Comparison of ENCODE assay signal across 16 mouse cellular contexts in the genomic region with DNA sequence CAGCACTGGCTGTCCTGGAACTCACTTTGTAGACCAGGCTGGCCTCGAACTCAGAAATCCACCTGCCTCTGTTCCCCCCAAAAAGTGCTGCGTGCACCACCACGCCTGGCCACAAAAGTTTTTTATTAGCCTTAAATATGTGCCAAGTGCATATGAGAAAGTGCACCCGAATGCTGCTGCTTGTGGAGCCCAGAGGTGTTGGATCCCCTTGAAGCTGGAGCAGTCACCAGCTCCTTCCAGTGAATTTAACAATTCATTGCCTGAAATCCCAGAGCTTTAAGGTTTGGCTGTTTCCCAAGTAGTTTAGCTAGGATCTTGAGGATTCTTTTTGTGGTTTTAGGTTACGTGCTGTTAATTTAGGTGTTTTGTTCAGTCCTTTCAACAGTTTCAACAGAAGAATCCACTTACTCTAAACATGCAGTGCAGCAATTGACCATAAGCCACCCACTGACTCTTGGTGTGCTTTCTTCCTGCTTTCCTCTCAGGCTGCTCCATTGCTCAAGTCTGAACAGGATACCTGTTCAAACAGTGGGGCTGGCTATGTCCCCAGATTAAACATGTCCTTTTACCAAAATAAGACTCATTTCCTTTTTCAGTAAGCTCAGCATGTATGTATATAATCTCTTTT. TPM values are rescaled to one million over a fixed set of nuclear protein-coding genes. Genes with fewer than 3 reads are reported as not detected.
A peak's percentile ranks its signal among the peaks of the same experiment; 100 is the strongest.
DNase-seq lines count a peak whose midpoint lies in the region; ATAC-seq and TF ChIP-seq lines count a peak whose summit lies in the region.
"Had no signal": no experiment of that assay in that cellular context is flagged by ENCODE, and none has a peak within 500 bp of the region (broad histone marks: within the 10 kb centered on the region; RNA-seq: fewer than 3 reads in every experiment).

No protein-coding gene starts in this region.

- peaks cover 31% of the 10 kb centered on the region for H3K4me1 ChIP-seq in heart, embryonic 16.5 days (ENCODE audit: control insufficient read depth, insufficient read depth, low read length)
- peaks cover 15% of the 10 kb centered on the region for H3K4me1 ChIP-seq in heart, embryonic 10.5 days
- H3K4me1 ChIP-seq in lung, postnatal 0 days (ENCODE audit: insufficient read depth, low read depth, low read length), result no peaks in the 10 kb centered on the region; the same call in 1 of the 2 replicates
- peaks cover 9% of the 10 kb centered on the region; the same call in 1 of the 2 replicates for H3K4me1 ChIP-seq in embryonic facial prominence, embryonic 14.5 days (ENCODE audit: control insufficient read depth, insufficient read depth, low read length)
- peaks cover 15% of the 10 kb centered on the region; the same call in 1 of the 2 replicates for H3K4me1 ChIP-seq in stomach, embryonic 15.5 days

- TF ChIP-seq EP300 in lung, postnatal 0 days (IDR thresholded peaks at IDR 0.05), result no peak

- H3K27me3 ChIP-seq in heart, embryonic 16.5 days (ENCODE audit: control insufficient read depth, insufficient read depth, low read length), result no peaks in the 10 kb centered on the region
- H3K27me3 ChIP-seq in heart, embryonic 10.5 days (ENCODE audit: insufficient read depth, poor library complexity, severe bottlenecking), result no peaks in the 10 kb centered on the region
- no peaks in the 10 kb centered on the region for H3K27me3 ChIP-seq in lung, postnatal 0 days (replicated peaks; ENCODE audit: insufficient read depth, low read length)
- H3K27me3 ChIP-seq in embryonic facial prominence, embryonic 14.5 days (replicated peaks; ENCODE audit: control insufficient read depth, insufficient read depth, low read length), result no peaks in the 10 kb centered on the region
- H3K27me3 ChIP-seq in stomach, embryonic 15.5 days (replicated peaks), result no peaks in the 10 kb centered on the region
- H3K27me3 ChIP-seq: hindbrain, embryonic 15.5 days; midbrain, embryonic 13.5 days had no signal

- H3K9ac ChIP-seq in heart, embryonic 16.5 days (ENCODE audit: low read length), result no peak overlapping the region
- no peak overlapping the region for H3K9ac ChIP-seq in lung, postnatal 0 days (replicated peaks; ENCODE audit: low read depth)
- H3K9ac ChIP-seq in embryonic facial prominence, embryonic 14.5 days (ENCODE audit: low read depth, low read length), result no peak overlapping the region
- H3K9ac ChIP-seq in stomach, embryonic 15.5 days, result no peak overlapping the region
- H3K9ac ChIP-seq: hindbrain, embryonic 15.5 days; liver, embryonic 14.5 days; midbrain, embryonic 13.5 days had no signal

- 0 out of 2 replicates have a peak overlapping the region, but pooled peaks have one; percentile 24 for H3K27ac ChIP-seq in heart, embryonic 16.5 days (ENCODE audit: low read length)
- H3K27ac ChIP-seq in heart, embryonic 10.5 days, result no peak overlapping the region
- peak overlapping the region; percentile 69; the same call in 1 of the 2 replicates for H3K27ac ChIP-seq in lung, postnatal 0 days (ENCODE audit: low read length)
- H3K27ac ChIP-seq in embryonic facial prominence, embryonic 14.5 days (replicated peaks; ENCODE audit: low read depth, low read length), result no peak overlapping the region; the same call in 1 of the 2 replicates
- peak overlapping the region; percentile 64; the same call in 1 of the 2 replicates for H3K27ac ChIP-seq in stomach, embryonic 15.5 days
- H3K27ac ChIP-seq: heart, adult 2 months; hindbrain, embryonic 15.5 days; liver, embryonic 14.5 days; midbrain, embryonic 13.5 days had no signal

- no peak overlapping the region for H3K4me2 ChIP-seq in heart, embryonic 16.5 days (ENCODE audit: low read depth, low read length)
- H3K4me2 ChIP-seq in lung, postnatal 0 days (replicated peaks; ENCODE audit: low read depth, low read length), result no peak overlapping the region
- H3K4me2 ChIP-seq in embryonic facial prominence, embryonic 14.5 days (ENCODE audit: low read depth, low read length), result no peak overlapping the region
- H3K4me2 ChIP-seq in stomach, embryonic 15.5 days, result no peak overlapping the region
- H3K4me2 ChIP-seq: hindbrain, embryonic 15.5 days; midbrain, embryonic 13.5 days had no signal

- no peak for TF ChIP-seq CTCF in lung, postnatal 0 days (IDR thresholded peaks at IDR 0.05)

- 79% methylated on average over 5 of the region's 5 CpGs for WGBS in heart, embryonic 16.5 days
- WGBS in heart, embryonic 10.5 days, result 85% methylated on average over 5 of the region's 5 CpGs
- 52% methylated on average over 5 of the region's 5 CpGs for WGBS in lung, postnatal 0 days
- WGBS in embryonic facial prominence, embryonic 14.5 days, result 57% methylated on average over 5 of the region's 5 CpGs
- WGBS in stomach, embryonic 15.5 days, result 70% methylated on average over 5 of the region's 5 CpGs

- H3K4me3 ChIP-seq in heart, embryonic 16.5 days (ENCODE audit: low read length), result no peak overlapping the region
- H3K4me3 ChIP-seq in heart, embryonic 10.5 days, result no peak overlapping the region
- H3K4me3 ChIP-seq in lung, postnatal 0 days (ENCODE audit: low read depth, low read length), result no peak overlapping the region
- no peak overlapping the region for H3K4me3 ChIP-seq in embryonic facial prominence, embryonic 14.5 days (ENCODE audit: low read depth, low read length)
- no peak overlapping the region for H3K4me3 ChIP-seq in stomach, embryonic 15.5 days (replicated peaks)
- H3K4me3 ChIP-seq: heart, adult 2 months; hindbrain, embryonic 15.5 days; midbrain, embryonic 13.5 days had no signal

- H3K9me3 ChIP-seq in heart, embryonic 16.5 days (replicated peaks; ENCODE audit: control insufficient read depth, low read length), result no peaks in the 10 kb centered on the region
- H3K9me3 ChIP-seq in heart, embryonic 10.5 days, result no peaks in the 10 kb centered on the region; the same call in 1 of the 2 replicates
- no peaks in the 10 kb centered on the region for H3K9me3 ChIP-seq in lung, postnatal 0 days (ENCODE audit: low read length)
- no peaks in the 10 kb centered on the region for H3K9me3 ChIP-seq in embryonic facial prominence, embryonic 14.5 days (ENCODE audit: control insufficient read depth, low read length)
- H3K9me3 ChIP-seq in stomach, embryonic 15.5 days, result no peaks in the 10 kb centered on the region
- H3K9me3 ChIP-seq: hindbrain, embryonic 15.5 days; midbrain, embryonic 13.5 days had no signal

- H3K36me3 ChIP-seq in heart, embryonic 16.5 days (ENCODE audit: control insufficient read depth, insufficient read depth), result no peaks in the 10 kb centered on the region; the same call in 1 of the 2 replicates
- peaks cover 13% of the 10 kb centered on the region for H3K36me3 ChIP-seq in heart, embryonic 10.5 days
- H3K36me3 ChIP-seq in lung, postnatal 0 days (ENCODE audit: insufficient read depth, low read length), result no peaks in the 10 kb centered on the region
- 0 out of 2 replicates have a peak, but pooled peaks cover 3% of the 10 kb centered on the region for H3K36me3 ChIP-seq in embryonic facial prominence, embryonic 14.5 days (ENCODE audit: control insufficient read depth, insufficient read depth, low read length)
- H3K36me3 ChIP-seq in stomach, embryonic 15.5 days, result no peaks in the 10 kb centered on the region; the same call in 1 of the 2 replicates
- H3K36me3 ChIP-seq: hindbrain, embryonic 15.5 days had no signal

- no peak for DNase-seq in heart, embryonic 10.5 days (ENCODE audit: low spot score)
- DNase-seq in lung, postnatal 0 days (ENCODE audit: low spot score), result peak; percentile 74
- no peak for DNase-seq in lung, postnatal 25 days (ENCODE audit: low spot score)
- DNase-seq in embryonic facial prominence, embryonic 14.5 days (ENCODE audit: low spot score), result peak; percentile 70
- DNase-seq in urinary bladder, postnatal 36 days (ENCODE audit: low spot score in 2 of 2), result no peak
- DNase-seq in adrenal gland, postnatal 25 days, result no peak
- DNase-seq: cerebellum, adult 2 months; heart, adult 2 months; kidney, adult 8-10 months; right cerebral cortex, postnatal 25 days; thymus, postnatal 14 days had no signal

- no peak for ATAC-seq in heart, embryonic 16.5 days (replicated peaks; ENCODE audit: extremely low read depth, insufficient read depth, low FRiP score)
- peak; percentile 86 for ATAC-seq in lung, postnatal 0 days
- peak; percentile 78 for ATAC-seq in embryonic facial prominence, embryonic 14.5 days (ENCODE audit: low read depth)
- no peak for ATAC-seq in stomach, embryonic 15.5 days (ENCODE audit: insufficient read depth, low FRiP score, low read depth)
- ATAC-seq: midbrain, embryonic 13.5 days had no signal

RNA-seq across cellular contexts. Expression of a gene that starts 11.7 kb away (rescaled TPM):
- 246 and 253 TPM in 2 replicates for polyA plus RNA-seq in heart, embryonic 16.5 days (2015; fragmentation: Nextera tagmentation; extraction: Ambion mirVana)
- polyA plus RNA-seq in heart, embryonic 10.5 days (2016; fragmentation: Nextera tagmentation; extraction: Ambion mirVana), result 328 and 389 TPM in 2 replicates
- 179 and 189 TPM in 2 replicates for polyA plus RNA-seq in lung, postnatal 0 days (2015; fragmentation: Nextera tagmentation; extraction: Ambion mirVana)
- polyA plus RNA-seq in embryonic facial prominence, embryonic 14.5 days (2014; fragmentation: Nextera tagmentation; extraction: Ambion mirVana), result 282 and 286 TPM in 2 replicates
- 284 and 313 TPM in 2 replicates for polyA plus RNA-seq in stomach, embryonic 15.5 days (2015; fragmentation: Nextera tagmentation; extraction: Ambion mirVana)
- total RNA-seq in adrenal gland, postnatal 25 days (2021), result 131 and 145 TPM in 2 replicates

RNA-seq across cellular contexts. Expression of a gene that starts 24.9 kb away (rescaled TPM):
- polyA plus RNA-seq in heart, embryonic 16.5 days (2015; fragmentation: Nextera tagmentation; extraction: Ambion mirVana), result 629 and 634 TPM in 2 replicates
- 445 and 534 TPM in 2 replicates for polyA plus RNA-seq in heart, embryonic 10.5 days (2016; fragmentation: Nextera tagmentation; extraction: Ambion mirVana)
- 159 and 163 TPM in 2 replicates for polyA plus RNA-seq in lung, postnatal 0 days (2015; fragmentation: Nextera tagmentation; extraction: Ambion mirVana)
- polyA plus RNA-seq in embryonic facial prominence, embryonic 14.5 days (2014; fragmentation: Nextera tagmentation; extraction: Ambion mirVana), result 301 and 321 TPM in 2 replicates
- 340 and 350 TPM in 2 replicates for polyA plus RNA-seq in stomach, embryonic 15.5 days (2015; fragmentation: Nextera tagmentation; extraction: Ambion mirVana)
- total RNA-seq in adrenal gland, postnatal 25 days (2021), result 105 and 144 TPM in 2 replicates

RNA-seq across cellular contexts. Expression of a gene that starts 37.3 kb away (rescaled TPM):
- 72.6 and 83.7 TPM in 2 replicates for polyA plus RNA-seq in heart, embryonic 16.5 days (2015; fragmentation: Nextera tagmentation; extraction: Ambion mirVana)
- 92.7 and 104 TPM in 2 replicates for polyA plus RNA-seq in heart, embryonic 10.5 days (2016; fragmentation: Nextera tagmentation; extraction: Ambion mirVana)
- 50.3 and 53.9 TPM in 2 replicates for polyA plus RNA-seq in lung, postnatal 0 days (2015; fragmentation: Nextera tagmentation; extraction: Ambion mirVana)
- 106 and 107 TPM in 2 replicates for polyA plus RNA-seq in embryonic facial prominence, embryonic 14.5 days (2014; fragmentation: Nextera tagmentation; extraction: Ambion mirVana)
- 61.9 and 63.7 TPM in 2 replicates for polyA plus RNA-seq in stomach, embryonic 15.5 days (2015; fragmentation: Nextera tagmentation; extraction: Ambion mirVana)
- 140 and 146 TPM in 2 replicates for total RNA-seq in adrenal gland, postnatal 25 days (2021)

Comparison
In these comparisons a context has a peak if more than half of its experiments do, and no peak if none do; other contexts are left out.
1. H3K27ac ChIP-seq: peak in heart, embryonic 16.5 days (single experiment), lung, postnatal 0 days (single experiment) and stomach, embryonic 15.5 days (single experiment); none in heart, embryonic 10.5 days (single experiment) and embryonic facial prominence, embryonic 14.5 days (single experiment).
2. DNase-seq: peak in lung, postnatal 0 days (single experiment) and embryonic facial prominence, embryonic 14.5 days (single experiment); none in heart, embryonic 10.5 days (single experiment), lung, postnatal 25 days (single experiment), urinary bladder, postnatal 36 days (0 of 2) and adrenal gland, postnatal 25 days (single experiment).
3. ATAC-seq: peak in lung, postnatal 0 days (single experiment) and embryonic facial prominence, embryonic 14.5 days (single experiment); none in heart, embryonic 16.5 days (single experiment) and stomach, embryonic 15.5 days (single experiment).